Comparison of ENCODE assay signal across 8 mouse cellular contexts in the genomic region with DNA sequence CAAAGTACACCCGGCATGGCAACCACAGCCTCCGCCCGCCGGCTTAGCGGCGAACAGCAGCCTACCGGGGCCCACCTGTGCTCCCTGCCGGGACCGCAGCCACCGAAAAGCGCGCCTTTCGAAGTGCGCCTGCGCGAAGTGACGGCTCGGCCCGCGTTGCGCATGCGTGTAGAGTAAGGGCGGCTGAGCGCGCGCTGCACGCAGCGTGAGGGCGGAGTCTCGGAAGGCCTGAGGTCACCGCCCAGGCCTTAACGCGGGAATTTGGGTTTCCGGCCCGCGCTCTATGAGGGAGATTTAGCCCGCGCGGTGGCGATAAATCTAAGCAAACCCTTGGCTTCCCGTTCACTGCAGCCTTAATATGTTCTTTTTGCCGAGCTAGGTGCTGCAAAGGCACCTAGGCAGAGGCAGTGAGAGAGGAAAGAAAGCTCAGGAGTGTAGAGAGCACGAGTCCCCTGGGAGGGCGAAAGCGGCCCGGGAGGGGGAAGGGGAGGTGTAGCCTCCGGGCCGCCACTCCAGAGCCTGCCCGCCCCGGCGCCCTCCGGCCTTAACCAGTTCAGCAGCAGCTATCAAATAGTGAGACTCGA. TPM values are rescaled to one million over a fixed set of nuclear protein-coding genes. Genes with fewer than 3 reads are reported as not detected.
DNase-seq lines count a peak whose midpoint lies in the region; ATAC-seq and TF ChIP-seq lines count a peak whose summit lies in the region.

A gene (minus strand): TSS at position 143 of the 584 bp plus-strand sequence.

- H3K4me2 ChIP-seq in lung, embryonic 15.5 days, result peak within 1 kb of the TSS; percentile 88

- peak within 1 kb of the TSS; percentile 100 for H3K27ac ChIP-seq in lung, embryonic 15.5 days
- 0 out of 2 replicates have a peak within 1 kb of the TSS, but pooled peaks have one; percentile 47 for H3K27ac ChIP-seq in olfactory bulb, adult 2 months (ENCODE audit: insufficient read depth, low read depth, low read length)

- peak within 1 kb of the TSS; percentile 86 for H3K9ac ChIP-seq in lung, embryonic 15.5 days

- H3K9me3 ChIP-seq in lung, embryonic 15.5 days, result no peaks in the 10 kb centered on the region

- DNase-seq in MN1 (ENCODE audit: low spot score), result peak; percentile 100
- DNase-seq in cerebellum, adult 8-10 months, result peak; percentile 96
- peak; percentile 99 for DNase-seq in forelimb bud, embryonic 11.5 days (ENCODE audit: low read depth, low spot score)
- peak; percentile 79 for DNase-seq in layer of hippocampus, adult 9-10 months (ENCODE audit: low spot score)
- DNase-seq in thymus, adult 18-20 months, result peak; percentile 95

- peak within 1 kb of the TSS; percentile 79 for H3K4me3 ChIP-seq in lung, embryonic 15.5 days
- peak within 1 kb of the TSS; percentile 64 for H3K4me3 ChIP-seq in olfactory bulb, adult 2 months (ENCODE audit: insufficient read depth, low read depth, low read length)

- TF ChIP-seq CTCF in olfactory bulb, adult 2 months (IDR thresholded peaks at IDR 0.05; ENCODE audit: insufficient read depth, low read depth, low read length), result no peak

- no peaks in the 10 kb centered on the region for H3K27me3 ChIP-seq in lung, embryonic 15.5 days

- ATAC-seq in hematopoietic stem cell, adult 5-6 weeks (replicated peaks in 1 of 2; ENCODE audit: insufficient read depth in 1 of 2, low FRiP score in 2 of 2, low TSS enrichment in 1 of 2, low read depth in 1 of 2, poor library complexity in 2 of 2, severe bottlenecking in 2 of 2), result peak; percentile 84 to 94
- ATAC-seq in lung, embryonic 15.5 days (ENCODE audit: borderline replicate concordance, extremely low read depth, low FRiP score, low TSS enrichment), result peak; percentile 96

- under 1% methylated on average over 53 of the region's 53 CpGs for WGBS in lung, embryonic 15.5 days
- under 1% methylated on average over 53 of the region's 53 CpGs for WGBS in olfactory bulb, adult 2 months

- H3K36me3 ChIP-seq in lung, embryonic 15.5 days, result peaks cover 18% of the 10 kb centered on the region

- 0 out of 2 replicates have a peak, but pooled peaks have one; percentile 36 for TF ChIP-seq POLR2A in olfactory bulb, adult 2 months (IDR thresholded peaks at IDR 0.05; ENCODE audit: insufficient read depth, low read depth, low read length)

- H3K4me1 ChIP-seq in lung, embryonic 15.5 days, result peaks cover 18% of the 10 kb centered on the region
- H3K4me1 ChIP-seq in olfactory bulb, adult 2 months (ENCODE audit: control insufficient read depth, insufficient read depth, low read length), result no peaks in the 10 kb centered on the region

RNA-seq across cellular contexts. Expression of the gene that starts here (rescaled TPM):
- 68.5 and 68.9 TPM in 2 replicates for total RNA-seq in hematopoietic stem cell, adult 5-6 weeks (2017)
- polyA plus RNA-seq in lung, embryonic 15.5 days (2015; fragmentation: Nextera tagmentation; extraction: Ambion mirVana), result 86.1 and 88.1 TPM in 2 replicates
- polyA plus RNA-seq in olfactory bulb, adult 2 months (2012; ENCODE audit: insufficient read depth, insufficient read length, low replicate concordance, missing spikeins), result not detected in 2 replicates

Comparison
In these comparisons a context has a peak if more than half of its experiments do, and no peak if none do; other contexts are left out.
1. Peak in every context shown above with its lines: DNase-seq, ATAC-seq, H3K4me3 ChIP-seq and H3K27ac ChIP-seq.
2. RNA of the gene that starts here (polyA plus RNA-seq): 86.1 to 88.1 TPM in lung, embryonic 15.5 days; not detected in olfactory bulb, adult 2 months; every median in the first group is over 10 times any median in the second.